Mouse (Mus musculus) cerebellum, adult 2 months (tissue): ENCODE data around the gene Tldc1.

Source experiments
- CTCF ChIP-seq: fragments of 200-500 bp; IDR thresholded peaks from 2 replicates; pipeline ENCODE4 v1.5.1; 2011; ENCODE audit warnings: low read depth, mild to moderate bottlenecking, control low read depth, low read length, moderate library complexity, borderline replicate concordance; ENCODE audit not compliant: insufficient read depth
- POLR2A ChIP-seq: fragments of 200-500 bp; IDR thresholded peaks from 2 replicates; pipeline ENCODE4 v1.6.1; 2011; ENCODE audit warnings: low read length, control low read depth, borderline replicate concordance; ENCODE audit not compliant: insufficient read depth

- no peak for TF ChIP-seq CTCF
- no peak for TF ChIP-seq POLR2A
These were observed 39.2 kb upstream of the Tldc1 start for GRCm38 (mm10) chr8:119817446-119817845.
